Comparison of ENCODE assay signal across 8 mouse cellular contexts in the genomic region with DNA sequence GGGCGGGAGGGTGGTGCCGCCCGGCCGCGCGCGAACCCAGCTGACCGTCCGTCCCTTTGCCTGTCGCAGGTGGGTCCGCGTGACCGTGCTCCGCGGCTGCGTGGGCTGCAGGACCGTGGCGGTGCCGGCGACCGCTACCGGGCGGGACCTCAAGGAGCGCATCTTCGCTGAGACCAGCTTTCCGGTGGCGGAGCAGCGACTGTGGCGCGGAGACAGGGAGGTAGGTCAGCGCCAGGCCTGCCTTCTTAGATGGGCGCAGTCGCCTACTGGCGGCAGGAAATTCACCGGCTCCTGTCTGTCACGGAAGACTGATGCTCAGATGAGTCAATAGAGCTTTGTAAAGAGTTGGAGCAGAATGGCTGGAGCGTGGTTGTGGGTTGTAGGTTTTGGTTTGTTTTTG. TPM values are rescaled to one million over a fixed set of nuclear protein-coding genes. Genes with fewer than 3 reads are reported as not detected.
DNase-seq lines count a peak whose midpoint lies in the region; ATAC-seq and TF ChIP-seq lines count a peak whose summit lies in the region.

No protein-coding gene starts in this region.

- H3K4me2 ChIP-seq in heart, embryonic 16.5 days (ENCODE audit: low read depth, low read length), result peak overlapping the region; percentile 59

- TF ChIP-seq CTCF in MEL (IDR thresholded peaks at IDR 0.05 in 2 of 3, conservative IDR thresholded peaks at IDR 0.05 in 1 of 3; ENCODE audit: control insufficient read depth in 1 of 3, insufficient read depth in 1 of 3, low read depth in 2 of 3, low read length in 3 of 3, poor library complexity in 1 of 3, severe bottlenecking in 1 of 3), result 0 out of 6 replicates have a peak, but pooled peaks of 1 of the 3 experiments have one; percentile 14

- peaks cover 0 to 8% of the 10 kb centered on the region in 2 experiments; a peak in 2 of 4 replicates for H3K4me1 ChIP-seq in MEL (ENCODE audit: control insufficient read depth in 1 of 2, insufficient read depth in 2 of 2, low read length in 2 of 2)
- peaks cover 17% of the 10 kb centered on the region for H3K4me1 ChIP-seq in heart, embryonic 16.5 days (ENCODE audit: control insufficient read depth, insufficient read depth, low read length)

- intact Hi-C loops in left cerebral cortex, postnatal 14 days (cut with DNase I), result no loop called here

- peak overlapping the region; percentile 85 for H3K9ac ChIP-seq in MEL (ENCODE audit: control insufficient read depth, low read depth, low read length, poor library complexity, severe bottlenecking)
- H3K9ac ChIP-seq in heart, embryonic 16.5 days (ENCODE audit: low read length), result peak overlapping the region; percentile 77

- no peaks in the 10 kb centered on the region for H3K27me3 ChIP-seq in MEL (ENCODE audit: control insufficient read depth in 1 of 2, insufficient read depth in 2 of 2, low read length in 2 of 2)
- no peaks in the 10 kb centered on the region for H3K27me3 ChIP-seq in heart, embryonic 16.5 days (ENCODE audit: control insufficient read depth, insufficient read depth, low read length)

- WGBS in heart, embryonic 16.5 days, result under 1% methylated on average over 37 of the region's 37 CpGs

- H3K9me3 ChIP-seq in MEL (replicated peaks; ENCODE audit: insufficient read depth, low read length), result no peaks in the 10 kb centered on the region
- no peaks in the 10 kb centered on the region for H3K9me3 ChIP-seq in heart, embryonic 16.5 days (replicated peaks; ENCODE audit: control insufficient read depth, low read length)

- TF ChIP-seq EP300 in MEL (IDR thresholded peaks at IDR 0.05; ENCODE audit: low read depth in 1 of 2, low read length in 2 of 2), result no peak

- H3K27ac ChIP-seq in MEL (ENCODE audit: control insufficient read depth, low read depth, low read length), result peak overlapping the region; percentile 59
- peak overlapping the region; percentile 96 for H3K27ac ChIP-seq in heart, embryonic 16.5 days (ENCODE audit: low read length)

- peak overlapping the region; percentile 70 to 88 for H3K4me3 ChIP-seq in MEL (ENCODE audit: control insufficient read depth in 1 of 2, insufficient read depth in 1 of 2, low read depth in 2 of 2, low read length in 2 of 2)
- peak overlapping the region; percentile 66 for H3K4me3 ChIP-seq in heart, embryonic 16.5 days (ENCODE audit: low read length)

- H3K36me3 ChIP-seq in MEL (ENCODE audit: control insufficient read depth in 1 of 2, insufficient read depth in 2 of 2, low read length in 2 of 2), result peaks cover 3 to 13% of the 10 kb centered on the region in 2 experiments; a peak in 3 of 4 replicates
- no peaks in the 10 kb centered on the region for H3K36me3 ChIP-seq in heart, embryonic 16.5 days (ENCODE audit: control insufficient read depth, insufficient read depth)

- TF ChIP-seq RAD21 in MEL (IDR thresholded peaks at IDR 0.05; ENCODE audit: low read depth, low read length), result no peak

- ATAC-seq in heart, embryonic 16.5 days (replicated peaks; ENCODE audit: extremely low read depth, insufficient read depth, low FRiP score), result peak; percentile 28; the same call in 1 of the 2 replicates
- ATAC-seq in megakaryocyte progenitor cell, adult 5-6 weeks (replicated peaks; ENCODE audit: poor library complexity), result peak; percentile 56

- H3K79me2 ChIP-seq in MEL (ENCODE audit: control insufficient read depth, insufficient read depth, low read length, poor library complexity), result peaks cover 19% of the 10 kb centered on the region

- TF ChIP-seq POLR2A in MEL (IDR thresholded peaks at IDR 0.05; ENCODE audit: control insufficient read depth in 1 of 2, insufficient read depth in 1 of 2, low read depth in 1 of 2, low read length in 2 of 2, poor library complexity in 1 of 2), result peak; percentile 4 to 39; a peak in 2 of 4 replicates

- peak; percentile 81 to 84 for DNase-seq in cerebellum, postnatal 14 days
- no peak for DNase-seq in cerebellum, adult 11-12 months
- peak; percentile 83 for DNase-seq in MEL (ENCODE audit: low read depth, low spot score)
- peak; percentile 87 for DNase-seq in embryo, embryonic 11 days
- peak; percentile 43 to 50 for DNase-seq in left cerebral cortex, postnatal 14 days (ENCODE audit: low spot score in 2 of 2)
- peak; percentile 51 to 63 for DNase-seq in spleen, postnatal 14 days (ENCODE audit: low spot score in 2 of 2)

TF ChIP-seq in MEL, 35 proteins besides CTCF, POLR2A, EP300 and RAD21:
- TF ChIP-seq E2F4 (IDR thresholded peaks at IDR 0.05; ENCODE audit: borderline replicate concordance, low read depth, low read length), result no peak
- TF ChIP-seq USF1 (IDR thresholded peaks at IDR 0.05; ENCODE audit: low read depth, low read length), result no peak
- TF ChIP-seq MYB (IDR thresholded peaks at IDR 0.05; ENCODE audit: low read depth, low read length), result no peak
- TF ChIP-seq NRF1 (IDR thresholded peaks at IDR 0.05; ENCODE audit: insufficient read depth, low read depth, low read length, poor library complexity, severe bottlenecking), result no peak
- no peak for TF ChIP-seq TAL1 (IDR thresholded peaks at IDR 0.05; ENCODE audit: low read length)
- TF ChIP-seq KAT2A (conservative IDR thresholded peaks at IDR 0.05; ENCODE audit: low read depth, low read length), result no peak
- no peak for TF ChIP-seq USF2 (IDR thresholded peaks at IDR 0.05; ENCODE audit: borderline replicate concordance in 1 of 2, insufficient read depth in 1 of 2, low read depth in 1 of 2, low read length in 2 of 2)
- TF ChIP-seq GATA1 (IDR thresholded peaks at IDR 0.05; ENCODE audit: low read depth, low read length), result no peak
- TF ChIP-seq MXI1 (IDR thresholded peaks at IDR 0.05; ENCODE audit: low read depth, low read length), result peak; percentile 17
- TF ChIP-seq RCOR1 (IDR thresholded peaks at IDR 0.05; ENCODE audit: low read depth, low read length), result no peak
- TF ChIP-seq POLR2AphosphoS5 (IDR thresholded peaks at IDR 0.05; ENCODE audit: borderline replicate concordance, low read depth, low read length), result 0 out of 2 replicates have a peak, but pooled peaks have one; percentile 22
- no peak for TF ChIP-seq MAFK (IDR thresholded peaks at IDR 0.05; ENCODE audit: borderline replicate concordance, low read depth, low read length)
- no peak for TF ChIP-seq BHLHE40 (IDR thresholded peaks at IDR 0.05; ENCODE audit: borderline replicate concordance, low read depth, low read length)
- no peak; the same call in 1 of the 2 replicates for TF ChIP-seq ZMIZ1 (IDR thresholded peaks at IDR 0.05; ENCODE audit: low read depth, low read length)
- no peak for TF ChIP-seq ZKSCAN1 (IDR thresholded peaks at IDR 0.05; ENCODE audit: low read depth, low read length)
- no peak for TF ChIP-seq TCF12 (IDR thresholded peaks at IDR 0.05; ENCODE audit: low read depth, low read length)
- no peak for TF ChIP-seq MEF2A (IDR thresholded peaks at IDR 0.05; ENCODE audit: extremely low read depth, insufficient replicate concordance, low read depth, low read length, poor library complexity, severe bottlenecking)
- no peak for TF ChIP-seq ELF1 (IDR thresholded peaks at IDR 0.05; ENCODE audit: low read depth, low read length)
- no peak for TF ChIP-seq CHD2 (IDR thresholded peaks at IDR 0.05; ENCODE audit: low read length)
- TF ChIP-seq POLR2AphosphoS2 (IDR thresholded peaks at IDR 0.05; ENCODE audit: low read length), result no peak
- TF ChIP-seq TBP (IDR thresholded peaks at IDR 0.05; ENCODE audit: low read depth, low read length), result peak; percentile 30
- TF ChIP-seq HCFC1 (IDR thresholded peaks at IDR 0.05; ENCODE audit: low read depth, low read length), result peak; percentile 2; the same call in 1 of the 2 replicates
- TF ChIP-seq NELFE (IDR thresholded peaks at IDR 0.05; ENCODE audit: low read depth, low read length), result no peak
- TF ChIP-seq JUND (IDR thresholded peaks at IDR 0.05; ENCODE audit: low read depth, low read length), result no peak
- no peak for TF ChIP-seq ETS1 (IDR thresholded peaks at IDR 0.05; ENCODE audit: low read depth, low read length)
- no peak for TF ChIP-seq ZC3H11A (IDR thresholded peaks at IDR 0.05; ENCODE audit: low read depth, low read length)
- TF ChIP-seq CHD1 (IDR thresholded peaks at IDR 0.05; ENCODE audit: low read depth, low read length), result peak; percentile 66; the same call in 1 of the 2 replicates
- no peak for TF ChIP-seq MAZ (IDR thresholded peaks at IDR 0.05; ENCODE audit: low read depth, low read length)
- no peak for TF ChIP-seq GABPA (IDR thresholded peaks at IDR 0.05; ENCODE audit: low read depth, low read length)
- no peak for TF ChIP-seq ZNF384 (IDR thresholded peaks at IDR 0.05; ENCODE audit: low read depth, low read length)
- TF ChIP-seq MAX (IDR thresholded peaks at IDR 0.05; ENCODE audit: low read length), result 0 out of 2 replicates have a peak, but pooled peaks have one; percentile 5
- TF ChIP-seq SMC3 (IDR thresholded peaks at IDR 0.05; ENCODE audit: low read depth, low read length), result no peak
- no peak for TF ChIP-seq MYC (IDR thresholded peaks at IDR 0.05; ENCODE audit: low read depth, low read length)
- no peak for TF ChIP-seq UBTF (IDR thresholded peaks at IDR 0.05; ENCODE audit: borderline replicate concordance, insufficient read depth, low read depth, low read length)
- TF ChIP-seq SIN3A (IDR thresholded peaks at IDR 0.05; ENCODE audit: low read length), result peak; percentile 77
TF ChIP-seq in MEL: peak in this region for 7.

RNA-seq across cellular contexts. Expression of a gene that starts 35.0 kb away (rescaled TPM):
- 12.1 and 12.9 TPM in 2 replicates for total RNA-seq in MEL (2012; rRNA removed)
- polyA plus RNA-seq in MEL (2012; ENCODE audit: insufficient read depth in 1 of 2, insufficient read length in 2 of 2, low read depth in 1 of 2, low replicate concordance in 2 of 2, missing spikeins in 1 of 2), result 10 to 100 TPM; 10.9 to 32.0 TPM
- 3.6 and 4.4 TPM in 2 replicates for polyA plus RNA-seq in heart, embryonic 16.5 days (2015; fragmentation: Nextera tagmentation; extraction: Ambion mirVana)
- 10 to 100 TPM; 56.6 to 62.7 TPM for total RNA-seq in left cerebral cortex, postnatal 14 days (2021)
- total RNA-seq in megakaryocyte progenitor cell, adult 5-6 weeks (2015), result 15.2 and 20.8 TPM in 2 replicates
- 11.0 and 18.1 TPM in 2 replicates for total RNA-seq in megakaryocyte progenitor cell, adult 5-6 weeks (2017)
